Mouse (Mus musculus) adrenal gland, postnatal 25 days (tissue): ENCODE results near the gene Hddc3. TPM values are rescaled to one million over a fixed set of nuclear protein-coding genes. Genes with fewer than 3 reads are reported as not detected.
"Not testable (repeated sequence)": the region's sequence is repeated elsewhere in the genome, so short reads cannot be mapped to it uniquely, and the experiment has no call there.

Experiments
- DNase-seq: peaks from one replicate; pipeline ENCODE4 v3.0.0; 2021; ENCODE audit warnings: mixed read lengths
- total RNA-seq: library from RNA; stranded (reverse); gene quantifications from 2 replicates; pipeline ENCODE4 v1.2.3, GENCODE M21; 2021

Gene Hddc3
- total RNA-seq, 1 experiment from 2014 or later, result 37.9 TPM

DNA sequence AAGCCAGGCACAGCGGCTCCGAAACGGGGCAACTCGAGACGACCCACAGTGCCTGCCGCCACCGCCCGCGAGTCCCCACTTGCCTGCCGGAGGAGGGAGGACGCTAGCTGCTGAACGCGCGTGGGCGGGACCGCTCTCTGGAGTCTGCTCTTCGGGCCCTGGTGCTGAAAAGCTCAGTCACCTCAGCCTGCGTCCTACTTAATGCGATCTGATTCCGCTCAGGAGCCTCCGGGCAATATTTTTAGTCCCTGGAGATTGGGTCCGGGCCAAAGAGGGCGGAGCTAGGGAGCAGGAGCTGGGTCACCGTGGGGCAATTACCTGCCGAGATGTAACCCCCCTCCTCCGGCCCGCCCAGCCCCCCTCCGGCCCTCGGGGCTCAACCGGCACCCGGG is 27.7 kb downstream of the Hddc3 start:
- peak; percentile 80 for DNase-seq

DNA sequence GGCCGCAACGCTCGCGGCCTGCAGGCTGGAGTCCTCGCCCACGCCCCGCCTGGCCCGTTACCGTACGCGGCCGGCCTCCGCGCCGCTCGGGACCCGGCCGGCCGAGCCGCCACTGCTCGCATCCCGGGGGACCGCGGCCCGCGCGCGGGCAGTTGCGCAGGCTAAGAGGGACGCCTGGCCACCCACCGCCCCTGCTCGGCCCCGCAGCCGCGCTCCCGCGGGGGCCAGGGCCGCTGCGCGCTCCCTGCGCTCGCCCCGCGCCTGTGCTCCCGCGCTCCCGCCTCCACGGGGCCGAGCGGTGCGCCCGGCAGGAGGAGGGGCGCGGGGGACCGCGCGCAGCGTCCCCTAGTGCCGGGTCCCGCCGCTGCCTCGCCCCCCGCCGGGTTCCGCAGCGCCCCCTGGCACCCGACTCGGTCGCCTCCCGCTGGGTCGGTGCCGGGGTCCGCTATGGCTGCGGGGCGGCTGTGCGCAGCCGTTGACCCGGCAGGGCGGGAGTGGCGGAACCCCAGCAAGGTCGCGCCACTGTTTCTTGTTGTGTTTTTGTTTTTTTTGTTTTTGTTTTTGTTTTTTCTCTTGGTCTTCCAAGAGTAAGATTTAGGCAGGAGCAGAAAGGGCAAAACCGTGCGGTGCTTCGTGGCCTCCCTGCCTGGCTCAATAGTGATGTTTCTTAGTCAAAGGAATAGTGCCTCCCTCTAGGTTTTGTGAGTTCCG is 28.3 kb downstream of the Hddc3 start, which contains the start of gene Man2a2:
Man2a2 (minus strand) TSS at position 335 of the 711 bp plus-strand sequence.
- DNase-seq, result peak; percentile 87

DNA sequence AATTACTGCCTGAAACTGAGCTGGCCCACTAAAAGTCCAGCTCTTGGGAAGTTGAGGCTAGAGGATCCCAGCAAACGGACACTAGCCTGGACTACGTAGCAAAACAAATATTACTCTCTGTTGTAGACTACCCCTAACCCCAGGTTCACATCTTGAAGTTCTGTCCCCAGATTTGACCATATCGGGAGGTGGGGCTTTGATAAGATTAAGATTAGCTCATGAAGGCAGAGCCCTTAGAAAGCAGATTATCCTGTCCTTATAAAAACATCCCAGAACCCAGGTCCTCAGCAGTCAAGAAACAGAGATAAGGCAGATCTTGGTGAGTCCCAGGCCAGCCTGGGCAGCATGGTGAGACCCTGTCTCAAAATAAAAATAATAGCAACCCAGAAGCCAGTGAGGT is 29.3 kb downstream of the Hddc3 start:
- no peak for DNase-seq

DNA sequence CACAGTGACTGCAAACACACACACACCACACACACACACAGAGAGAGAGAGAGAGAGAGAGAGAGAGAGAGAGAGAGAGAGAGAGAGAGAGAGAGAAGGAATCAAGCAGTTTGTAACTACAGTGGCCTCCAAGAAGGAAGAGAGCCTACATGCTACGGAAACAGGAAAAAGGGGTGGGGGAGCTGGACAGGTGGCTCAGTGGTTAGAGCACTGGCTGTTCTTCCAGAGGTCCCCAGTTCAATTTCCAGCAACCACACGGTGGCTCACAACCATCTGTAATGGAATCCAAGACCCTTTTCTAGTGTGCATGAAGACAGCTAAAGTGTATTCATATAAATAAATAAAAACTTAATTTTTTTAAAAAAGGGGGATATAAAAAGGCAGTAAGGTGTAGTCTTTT is 29.8 kb downstream of the Hddc3 start:
- no peak for DNase-seq

DNA sequence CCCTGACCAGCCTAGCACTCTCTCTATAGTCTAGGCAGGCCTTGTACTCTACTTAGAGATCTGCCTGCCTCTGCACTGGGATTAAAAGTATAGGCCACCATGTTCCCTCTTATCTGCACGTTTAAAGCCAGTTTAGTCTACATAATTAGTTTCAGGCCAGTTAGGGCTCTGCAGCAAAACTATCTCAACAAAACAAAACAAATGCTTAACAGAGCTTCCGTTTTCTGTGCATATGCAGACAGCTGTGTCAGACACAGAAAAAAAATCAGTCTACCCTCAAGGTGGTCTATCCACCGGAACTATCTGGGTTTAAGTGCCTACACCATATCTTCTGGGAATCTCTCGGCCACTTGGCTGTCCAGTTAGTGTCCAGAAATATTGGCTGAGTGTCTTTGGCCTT is 30.4 kb downstream of the Hddc3 start:
- no peak for DNase-seq

DNA sequence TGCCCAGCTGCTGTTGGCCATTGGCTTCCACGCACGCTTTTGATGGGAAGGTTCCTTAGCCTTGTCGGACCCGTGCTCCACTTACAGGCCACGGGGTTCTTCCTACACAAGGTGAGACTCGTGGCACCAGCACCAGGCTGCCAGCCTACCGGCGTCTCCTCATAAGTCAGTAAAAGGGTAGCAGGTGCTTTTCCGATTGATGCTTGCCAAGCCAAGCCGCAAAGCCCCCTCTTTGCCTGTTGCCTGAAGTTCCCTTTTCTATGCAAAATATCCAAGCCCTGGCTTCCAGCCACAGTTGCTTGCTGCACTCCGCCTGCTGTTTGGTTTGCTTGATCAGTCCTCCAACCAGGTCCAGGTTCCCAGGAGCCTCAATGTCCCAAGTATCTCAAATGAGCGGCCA is 30.9 kb downstream of the Hddc3 start:
- DNase-seq, result no peak

DNA sequence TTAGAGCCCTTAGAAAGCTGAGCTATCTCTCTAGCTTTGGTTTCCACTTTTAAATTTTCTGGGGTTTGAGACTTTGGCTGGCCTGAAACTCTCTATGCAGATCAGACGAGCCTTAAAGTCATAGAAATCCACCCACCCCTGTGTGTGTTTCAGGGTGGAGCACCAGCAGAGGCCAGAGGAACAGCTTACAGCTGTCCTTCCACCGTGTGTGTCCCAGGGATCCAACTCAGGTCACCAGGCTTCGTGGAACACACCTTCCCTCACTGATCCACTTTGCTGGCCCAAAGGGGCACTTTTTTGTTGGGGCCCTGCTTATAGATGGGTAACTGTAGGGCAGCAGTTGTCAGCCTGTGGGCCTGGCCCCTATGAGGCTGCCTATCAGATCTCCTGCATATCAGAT is 31.4 kb downstream of the Hddc3 start:
- no peak for DNase-seq

DNA sequence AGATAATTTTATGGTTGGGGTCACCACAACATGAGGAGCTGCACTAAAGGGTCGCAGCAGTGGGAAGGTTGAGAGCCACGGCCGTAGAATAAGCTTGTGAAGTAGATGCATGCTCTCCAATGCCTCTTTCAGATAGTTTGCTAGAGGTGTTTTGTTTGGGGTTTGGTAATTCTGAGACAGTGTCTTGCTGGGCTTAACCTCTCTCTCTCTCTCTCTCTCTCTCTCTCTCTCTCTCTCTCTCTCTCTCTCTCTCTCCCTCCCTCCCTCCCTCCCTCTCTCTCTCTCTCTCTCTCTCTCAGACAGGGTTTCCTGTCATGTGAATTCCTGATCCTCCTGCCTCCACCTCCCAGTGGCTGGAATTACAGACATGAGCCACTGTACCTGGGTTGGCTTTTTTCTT is 31.8 kb downstream of the Hddc3 start:
- no peak for DNase-seq

DNA sequence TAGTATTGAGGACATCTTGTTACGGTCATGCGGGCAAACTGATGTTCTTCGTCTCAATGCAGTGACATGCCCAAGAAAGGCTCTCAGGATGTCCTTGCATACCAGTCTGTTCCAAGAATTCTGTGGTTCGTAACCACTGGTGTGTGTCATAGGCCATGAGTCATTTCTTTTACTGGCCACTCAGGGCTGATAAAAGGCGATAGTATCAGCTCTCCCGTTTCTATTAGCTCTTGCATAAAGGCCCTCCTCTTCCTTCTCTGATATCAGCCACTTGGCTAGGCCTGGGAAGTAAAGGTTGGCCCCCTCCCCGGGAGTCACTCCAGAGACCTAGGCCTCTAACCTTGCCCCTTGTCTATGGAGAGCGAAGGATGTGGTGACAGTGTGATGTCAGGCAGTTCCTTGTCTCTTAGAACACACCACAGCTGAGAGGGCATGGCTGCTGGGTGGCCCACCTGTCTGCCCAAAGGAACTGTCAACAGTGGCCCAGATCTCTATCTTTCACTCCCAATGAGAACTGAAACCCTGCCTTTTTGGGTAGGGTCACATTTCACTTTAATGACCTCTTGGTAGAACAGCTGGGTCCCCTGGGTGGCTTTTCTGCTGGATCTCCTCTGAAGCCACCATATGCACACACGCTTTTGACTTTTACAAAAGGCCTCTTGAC is 32.6 kb downstream of the Hddc3 start:
- DNase-seq, result no peak

DNA sequence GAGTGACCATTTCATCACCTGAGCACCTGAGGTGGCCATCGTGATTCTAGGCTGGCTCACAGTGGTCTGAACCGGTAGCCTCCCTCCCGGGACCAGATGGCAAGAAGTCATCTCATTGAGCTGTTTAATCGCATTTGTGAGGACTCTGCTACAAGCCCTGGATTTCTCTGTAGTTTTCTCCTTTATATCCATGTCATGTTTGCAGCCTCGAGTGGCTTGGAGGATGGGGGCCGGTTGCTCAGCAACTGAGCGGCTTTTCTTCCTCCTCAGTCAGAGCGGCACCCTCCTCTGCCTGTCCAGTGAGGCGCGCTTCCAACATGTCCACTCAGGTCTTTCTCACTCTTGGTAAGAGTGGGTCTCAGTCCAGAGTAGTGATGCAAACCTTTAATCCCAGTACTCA is 33.3 kb downstream of the Hddc3 start:
- no peak for DNase-seq

DNA sequence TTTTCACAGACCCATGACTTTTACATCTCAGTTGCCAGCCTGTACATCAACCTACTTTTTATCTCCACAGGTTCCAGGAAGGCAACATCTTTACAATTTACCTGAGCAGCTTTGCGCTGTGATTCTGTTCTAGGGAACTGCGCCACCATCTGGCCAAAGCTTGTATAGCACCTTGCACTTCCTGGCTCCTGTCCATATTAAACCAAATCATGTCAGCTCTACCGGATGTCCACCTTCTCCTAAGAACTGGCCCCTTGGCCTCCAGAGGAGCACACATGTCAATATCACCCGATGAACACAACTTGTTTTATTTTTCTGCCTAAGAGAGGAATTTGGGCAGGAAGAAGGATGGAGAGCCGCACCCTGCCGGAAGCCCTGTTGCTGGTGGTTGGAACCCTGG is 34.6 kb downstream of the Hddc3 start:
- DNase-seq, result peak; percentile 59

DNA sequence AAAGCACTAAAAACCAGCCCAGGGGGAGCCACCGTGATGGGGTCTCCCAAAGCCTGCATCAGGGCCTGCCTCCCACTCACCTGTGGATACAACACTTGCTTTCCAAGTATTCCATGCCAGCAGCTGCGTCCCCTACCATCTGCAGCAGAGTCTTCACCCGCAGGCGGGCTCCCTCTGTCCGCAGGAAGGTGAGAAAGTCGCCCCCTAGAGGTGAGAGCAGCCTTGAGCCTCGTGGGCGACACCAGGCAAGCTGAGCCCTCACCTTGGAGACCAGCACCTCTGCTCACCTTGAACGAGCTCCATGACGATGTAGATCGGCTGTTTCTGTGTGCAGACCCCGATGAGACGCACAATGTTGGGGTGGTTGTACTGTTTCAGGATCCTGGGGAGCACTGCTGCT is 36.6 kb downstream of the Hddc3 start:
- peak; percentile 50 for DNase-seq

DNA sequence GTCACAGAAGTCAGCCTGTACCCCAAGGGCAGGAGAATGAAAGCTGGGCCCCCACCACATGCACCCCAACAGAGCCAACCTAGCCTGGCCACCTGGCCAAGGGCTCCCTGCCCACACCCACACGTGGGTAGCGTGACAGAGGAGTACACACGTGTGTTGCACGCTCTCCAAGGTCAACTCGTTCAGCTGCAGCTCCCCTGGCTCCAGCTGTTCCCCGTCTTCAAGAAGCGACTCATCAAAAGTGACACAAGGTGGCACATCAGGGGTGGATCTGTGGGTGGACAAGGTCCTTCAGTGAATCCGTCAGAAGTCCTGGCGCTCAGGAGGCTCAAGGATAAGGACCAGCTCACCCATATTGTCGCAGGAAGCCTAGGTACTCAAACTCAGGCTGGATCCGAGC is 40.0 kb downstream of the Hddc3 start:
- no peak for DNase-seq

DNA sequence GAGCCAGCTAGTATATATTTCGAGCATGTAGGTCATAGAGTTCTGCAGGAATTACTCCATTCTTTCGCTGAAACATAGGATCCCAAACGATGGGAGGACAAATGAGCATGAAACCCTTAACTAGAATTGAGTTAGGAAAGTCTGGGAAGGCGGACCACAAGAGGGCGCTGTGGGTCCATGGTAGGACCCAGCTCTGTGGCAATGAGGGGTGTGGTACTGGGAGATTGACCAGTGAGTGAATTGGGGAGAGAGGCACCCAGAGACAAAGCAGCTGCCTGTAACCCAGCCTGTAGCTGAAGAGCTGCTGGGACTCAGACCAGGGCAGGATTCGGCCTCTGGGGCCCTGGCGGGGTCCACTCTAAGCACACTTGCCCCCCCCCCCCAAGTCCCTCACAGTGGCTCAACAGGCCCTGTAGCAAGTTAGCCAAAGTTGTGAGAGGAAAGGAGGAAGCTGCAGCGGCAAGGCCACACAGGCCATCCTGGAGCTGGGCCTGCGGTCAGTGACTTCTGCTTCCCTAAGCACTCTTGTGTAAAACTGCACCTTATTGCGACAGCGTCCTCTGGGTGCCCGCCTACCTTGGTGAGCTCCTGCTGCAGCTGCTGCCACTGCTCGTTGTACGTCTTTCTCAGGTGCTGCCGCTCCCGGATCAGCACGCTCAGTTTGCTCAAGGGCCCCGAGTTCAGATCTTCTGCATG is 43.5 kb downstream of the Hddc3 start:
- peak; percentile 93 for DNase-seq

DNA sequence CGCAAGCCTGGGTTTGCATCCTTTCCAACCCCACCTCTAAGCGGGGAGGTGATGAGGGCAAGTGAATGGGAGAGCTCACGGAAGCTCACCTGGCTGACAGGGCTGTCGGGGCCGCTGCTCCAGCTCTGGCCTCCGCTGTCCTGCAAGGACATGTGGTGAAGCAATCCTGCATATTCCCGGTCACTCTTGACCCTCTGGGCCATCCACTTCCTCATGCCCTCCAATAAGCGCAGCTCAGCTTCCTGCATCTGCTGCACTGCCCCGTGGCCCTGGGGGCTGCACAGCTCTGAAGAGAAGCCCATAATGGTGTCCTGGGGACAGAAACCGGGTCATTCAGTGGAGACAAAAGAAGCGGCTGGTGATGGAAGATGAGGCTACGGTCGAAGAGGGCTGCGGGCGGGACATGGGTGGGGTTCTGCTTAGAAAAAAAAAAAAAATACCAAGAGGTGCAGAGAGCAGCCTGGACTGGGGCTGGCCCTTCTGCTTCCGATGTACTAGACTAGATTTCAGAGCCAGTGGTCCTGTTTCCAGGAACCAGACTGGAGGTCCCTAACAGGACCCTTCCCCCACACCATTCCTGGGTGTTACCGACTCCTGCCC is 44.2 kb downstream of the Hddc3 start:
- no peak for DNase-seq

DNA sequence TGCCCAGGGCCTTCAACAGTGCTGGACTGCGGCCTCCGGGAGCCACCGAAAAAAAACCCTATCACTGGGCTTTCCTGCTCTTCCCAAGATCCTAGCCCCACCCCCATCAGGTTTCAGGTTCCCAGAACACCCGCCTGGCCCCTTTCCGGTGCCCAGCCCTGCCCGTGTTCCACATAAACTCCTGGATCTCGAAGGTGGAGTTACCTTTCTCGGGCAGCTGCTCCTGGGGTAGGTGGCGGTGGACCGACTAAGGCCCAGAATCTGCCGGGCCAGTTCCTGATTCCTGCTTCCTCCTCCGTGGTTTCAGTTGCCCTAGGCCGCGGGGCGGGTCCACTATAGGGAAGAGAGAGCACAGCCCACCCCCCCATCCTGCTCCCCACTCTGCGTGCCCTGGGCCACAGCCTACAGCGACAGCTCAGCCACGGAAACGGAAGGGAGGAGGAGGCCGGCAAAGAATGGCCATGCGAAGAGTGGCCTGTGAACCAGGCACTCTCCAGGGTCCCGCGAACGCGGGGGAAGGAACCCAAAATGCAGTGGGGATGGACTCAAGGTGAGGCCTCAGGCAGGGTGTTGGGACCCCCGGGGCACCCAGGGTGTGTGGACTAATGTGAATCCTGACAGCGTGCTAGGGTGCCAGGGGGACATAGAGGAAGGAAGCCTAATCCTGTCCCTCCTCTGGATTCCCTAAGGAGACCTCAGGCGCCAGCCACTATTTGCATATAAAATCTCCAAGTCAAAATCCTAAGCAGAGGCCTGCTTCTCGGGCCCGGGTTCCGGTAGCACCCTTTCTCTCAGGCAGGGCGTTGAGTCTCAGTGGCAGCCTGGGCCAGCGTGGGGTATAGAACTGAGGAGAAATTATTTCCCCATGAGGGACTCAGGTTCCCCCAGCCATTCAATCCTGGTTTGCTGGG is 45.0 kb downstream of the Hddc3 start, which contains the start of gene Fes:
Fes (minus strand) TSS at position 314 of the 911 bp plus-strand sequence.
- DNase-seq, result peak; percentile 54

DNA sequence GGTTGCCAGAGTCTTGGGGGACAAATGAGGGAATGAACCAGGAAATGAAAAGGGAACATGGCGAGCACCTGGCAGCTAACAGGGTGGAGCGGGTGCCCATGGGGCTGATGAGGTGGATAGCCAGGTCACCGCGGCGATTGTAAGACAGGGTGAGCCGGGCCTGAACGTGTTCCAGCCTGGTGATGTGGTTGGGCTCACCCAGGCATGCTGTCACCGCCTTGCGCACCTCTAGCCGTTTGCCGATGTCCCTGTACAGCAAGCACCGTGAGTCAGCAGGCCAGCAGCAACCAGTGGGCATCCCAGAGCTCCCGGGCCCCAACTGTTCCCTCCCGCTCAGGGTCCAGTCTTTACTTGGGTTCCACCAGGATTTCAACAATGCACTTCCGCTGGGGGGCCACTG is 49.2 kb downstream of the Hddc3 start:
- no peak for DNase-seq

DNA sequence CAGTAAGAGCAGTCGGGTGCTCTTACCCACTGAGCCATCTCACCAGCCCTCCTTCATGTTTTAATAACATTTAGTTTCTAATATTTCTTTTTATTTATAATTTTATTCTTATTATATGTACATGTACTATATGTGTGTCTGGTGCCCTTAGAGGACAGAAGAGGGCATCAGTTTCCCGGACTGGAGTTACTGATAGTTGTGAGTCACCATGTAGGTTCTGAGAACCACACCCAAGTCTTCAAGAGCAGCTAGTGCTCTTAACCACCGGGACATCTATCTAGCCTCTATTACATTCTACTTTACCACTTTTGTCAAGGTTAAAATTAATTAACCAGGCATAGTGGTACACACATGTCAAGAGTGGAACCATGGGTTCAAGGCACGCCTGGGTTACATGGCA is 51.7 kb downstream of the Hddc3 start:
- no peak for DNase-seq

DNA sequence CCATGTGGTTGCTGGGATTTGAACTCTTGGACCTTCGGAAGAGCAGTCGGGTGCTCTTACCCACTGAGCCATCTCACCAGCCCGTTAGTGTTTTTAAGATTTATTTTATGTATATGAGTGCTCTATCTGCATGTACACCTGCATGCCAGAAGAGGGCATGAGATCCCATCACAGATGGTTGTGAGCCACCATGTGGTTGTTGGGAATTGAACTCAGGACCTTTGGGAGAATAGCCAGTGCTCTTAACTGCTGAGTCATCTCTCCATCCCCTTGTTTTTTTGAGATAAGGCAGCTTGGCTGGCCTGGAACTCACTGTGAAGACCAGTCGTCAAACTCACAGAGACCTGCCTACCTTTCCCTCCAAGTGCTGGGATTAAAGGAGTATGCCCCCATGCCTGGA is 53.5 kb downstream of the Hddc3 start:
- not testable (repeated sequence) for DNase-seq

DNA sequence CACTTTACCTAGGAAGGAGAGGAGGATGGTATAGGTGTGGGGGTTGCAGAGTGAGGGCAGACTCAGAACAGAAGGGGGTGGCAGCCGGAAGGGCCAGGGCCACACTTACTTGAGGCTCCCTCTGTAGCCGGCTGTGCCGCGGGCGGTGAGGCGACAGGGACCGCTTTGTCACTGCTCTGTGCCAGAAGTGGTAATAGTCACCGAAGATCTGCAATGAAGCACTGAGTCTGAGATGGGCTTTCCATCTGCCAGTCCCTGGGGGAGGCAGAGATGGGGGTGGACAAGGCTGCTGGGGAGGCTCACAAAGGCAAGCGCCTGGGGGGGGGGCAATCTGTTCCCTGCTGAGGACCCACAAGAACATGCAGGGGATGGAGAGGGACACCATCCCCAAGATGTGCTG is 55.1 kb downstream of the Hddc3 start:
- no peak for DNase-seq

DNA sequence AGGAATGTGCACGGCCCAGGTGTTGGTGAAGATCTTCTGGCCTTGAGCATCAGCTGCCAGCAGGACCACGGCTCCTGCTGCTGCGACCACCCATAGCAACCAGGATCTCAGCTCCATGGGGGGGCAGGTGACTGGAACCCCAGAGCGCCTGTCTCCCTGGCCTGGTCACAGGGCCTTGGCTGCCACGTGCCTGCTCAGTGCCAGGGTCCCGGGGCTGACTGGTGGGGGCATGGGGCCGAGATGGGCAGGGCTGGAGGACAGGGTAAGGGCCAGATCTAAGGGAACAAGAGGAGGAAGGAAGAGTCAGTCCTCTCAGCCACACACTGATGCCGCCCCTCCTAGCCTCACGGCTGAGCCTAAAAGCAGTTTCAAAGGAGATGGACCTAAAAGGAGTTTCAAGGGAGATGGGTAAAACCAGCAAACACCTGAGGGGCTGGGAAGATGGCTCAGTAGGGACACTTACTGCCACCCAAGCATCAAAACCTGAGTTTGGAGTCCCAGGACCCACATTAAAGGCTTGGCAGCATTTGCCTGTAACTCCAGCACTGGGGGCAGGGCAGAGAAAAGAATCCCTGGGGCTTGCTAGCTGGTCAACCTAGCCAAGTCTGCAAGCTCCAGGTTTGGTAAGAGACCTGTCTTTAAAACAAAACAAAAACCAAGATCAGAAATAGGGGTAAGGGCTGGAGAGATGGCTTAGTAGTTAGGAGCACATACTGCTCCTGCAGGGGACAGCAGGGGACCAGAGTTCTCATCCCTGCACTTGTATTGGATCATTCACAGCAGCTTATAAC is 55.9 kb downstream of the Hddc3 start:
- DNase-seq, result no peak
